Mouse (Mus musculus): ENCODE results near the gene Peg10. TPM values are rescaled to one million over a fixed set of nuclear protein-coding genes. Genes with fewer than 3 reads are reported as not detected.
A peak's percentile ranks its signal among the peaks of the same experiment; 100 is the strongest.
"Not testable (repeated sequence)": the region's sequence is repeated elsewhere in the genome, so short reads cannot be mapped to it uniquely, and the experiment has no call there.

The Peg10 gene
- polyA plus RNA-seq, 1 experiment = 0.16 TPM

DNA sequence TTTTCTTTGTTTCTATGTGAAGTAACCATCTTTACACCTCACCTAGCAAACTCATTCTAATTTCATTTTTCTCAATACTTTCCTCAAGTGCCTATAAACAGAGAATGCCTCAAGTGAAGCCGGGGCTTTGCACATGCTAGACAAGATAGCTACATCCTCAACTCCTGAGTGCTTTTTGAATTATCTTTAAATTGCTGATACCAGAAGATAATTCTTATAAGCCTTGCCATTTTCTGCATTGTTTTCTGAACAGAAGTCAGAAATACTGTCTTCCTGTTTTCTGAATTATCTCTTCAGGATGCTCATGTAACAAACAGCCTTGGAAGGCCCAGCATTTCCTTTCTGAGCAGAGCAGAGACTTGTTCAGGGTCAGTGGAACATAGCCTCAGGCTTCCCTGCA is 49.2 kb downstream of the Peg10 start:
- 91% methylated on average over 1 of the region's 1 CpGs for WGBS
- Histone ChIP-seq H3K4me1 (ENCODE audit: control insufficient read depth, insufficient read depth, insufficient read length, low read length) (no peaks in the 10 kb centered on the region), H3K36me3 (ENCODE audit: control insufficient read depth, insufficient read depth, low read length) (no peaks in the 10 kb centered on the region), H3K27me3 (ENCODE audit: control insufficient read depth, insufficient read depth, low read length) (no peaks in the 10 kb centered on the region), H3K4me3 (ENCODE audit: low read depth, low read length) (no peak overlapping the region), H3K27ac (ENCODE audit: insufficient read depth, low read depth, low read length) (no peak overlapping the region)
- TF ChIP-seq POLR2A (IDR thresholded peaks at IDR 0.05; ENCODE audit: low read depth, low read length) (no peak), CTCF (IDR thresholded peaks at IDR 0.05; ENCODE audit: extremely low read depth, insufficient read length, insufficient replicate concordance, low read depth, low read length) (no peak)

DNA sequence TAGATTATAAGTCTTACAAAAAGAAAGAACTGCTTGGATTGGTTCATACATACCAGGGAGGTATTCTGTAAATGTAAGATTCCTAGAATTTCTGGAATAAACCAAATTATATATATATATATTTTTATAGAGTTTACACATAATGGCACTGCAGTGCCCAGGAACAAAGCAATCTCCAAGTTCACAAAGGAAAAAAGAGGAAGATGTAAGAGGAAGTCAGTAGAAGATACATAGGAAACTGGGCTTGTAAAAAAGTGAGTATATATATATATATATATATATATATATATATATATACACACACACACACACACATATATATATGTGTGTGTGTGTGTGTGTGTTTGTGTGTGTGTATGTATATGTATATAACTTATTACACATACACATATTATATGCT is 50.2 kb downstream of the Peg10 start:
- H3K36me3 ChIP-seq (ENCODE audit: control insufficient read depth, insufficient read depth, low read length); H3K27me3 ChIP-seq (ENCODE audit: control insufficient read depth, insufficient read depth, low read length); H3K4me1 ChIP-seq (ENCODE audit: control insufficient read depth, insufficient read depth, insufficient read length, low read length); H3K4me3 ChIP-seq (ENCODE audit: low read depth, low read length); H3K27ac ChIP-seq (ENCODE audit: insufficient read depth, low read depth, low read length): not testable (repeated sequence)

DNA sequence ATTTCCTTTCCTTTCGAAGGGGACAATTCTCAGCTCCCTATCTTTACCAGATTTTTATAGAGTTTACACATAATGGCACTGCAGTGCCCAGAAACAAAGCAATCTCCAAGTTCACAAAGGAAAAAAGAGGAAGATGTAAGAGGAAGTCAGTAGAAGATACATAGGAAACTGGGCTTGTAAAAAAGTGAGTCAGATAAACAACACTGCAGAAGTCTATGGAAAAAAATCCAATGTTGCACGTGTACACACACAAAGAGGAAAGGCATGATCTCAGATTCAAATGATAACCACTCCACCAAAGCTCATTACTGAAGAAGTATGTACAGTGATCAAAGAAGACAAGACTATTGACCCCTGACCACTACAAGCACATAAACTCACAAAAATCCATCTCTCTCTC is 51.3 kb downstream of the Peg10 start:
- Histone ChIP-seq H3K27ac (ENCODE audit: insufficient read depth, low read depth, low read length) (no peak overlapping the region), H3K27me3 (ENCODE audit: control insufficient read depth, insufficient read depth, low read length) (no peaks in the 10 kb centered on the region), H3K4me1 (ENCODE audit: control insufficient read depth, insufficient read depth, insufficient read length, low read length) (no peaks in the 10 kb centered on the region), H3K36me3 (ENCODE audit: control insufficient read depth, insufficient read depth, low read length) (no peaks in the 10 kb centered on the region), H3K4me3 (ENCODE audit: low read depth, low read length) (no peak overlapping the region)
- no peak for TF ChIP-seq CTCF (IDR thresholded peaks at IDR 0.05; ENCODE audit: extremely low read depth, insufficient read length, insufficient replicate concordance, low read depth, low read length)
- no peak for TF ChIP-seq POLR2A (IDR thresholded peaks at IDR 0.05; ENCODE audit: low read depth, low read length)
- WGBS = 11% methylated on average over 2 of the region's 2 CpGs

- Histone ChIP-seq H3K4me1 (ENCODE audit: control insufficient read depth, insufficient read depth, insufficient read length, low read length) (no peaks in the 10 kb centered on the region), H3K4me3 (ENCODE audit: low read depth, low read length) (no peak overlapping the region), H3K27me3 (ENCODE audit: control insufficient read depth, insufficient read depth, low read length) (no peaks in the 10 kb centered on the region), H3K36me3 (ENCODE audit: control insufficient read depth, insufficient read depth, low read length) (no peaks in the 10 kb centered on the region), H3K27ac (ENCODE audit: insufficient read depth, low read depth, low read length) (no peak overlapping the region)
- 73% methylated on average over 2 of the region's 2 CpGs for WGBS
- TF ChIP-seq CTCF (IDR thresholded peaks at IDR 0.05; ENCODE audit: extremely low read depth, insufficient read length, insufficient replicate concordance, low read depth, low read length) (peak; percentile 16; the same call in 1 of the 2 replicates), POLR2A (IDR thresholded peaks at IDR 0.05; ENCODE audit: low read depth, low read length) (no peak)
Measured at GRCm38 (mm10) chr6:4799359-4799758, 52.3 kb downstream of the Peg10 start.

- Histone ChIP-seq H3K36me3 (ENCODE audit: control insufficient read depth, insufficient read depth, low read length) (no peaks in the 10 kb centered on the region), H3K4me3 (ENCODE audit: low read depth, low read length) (no peak overlapping the region), H3K27me3 (ENCODE audit: control insufficient read depth, insufficient read depth, low read length) (no peaks in the 10 kb centered on the region), H3K4me1 (ENCODE audit: control insufficient read depth, insufficient read depth, insufficient read length, low read length) (no peaks in the 10 kb centered on the region), H3K27ac (ENCODE audit: insufficient read depth, low read depth, low read length) (no peak overlapping the region)
- WGBS = 68% methylated on average over 12 of the region's 12 CpGs
- TF ChIP-seq CTCF (IDR thresholded peaks at IDR 0.05; ENCODE audit: extremely low read depth, insufficient read length, insufficient replicate concordance, low read depth, low read length) = no peak
- TF ChIP-seq POLR2A (IDR thresholded peaks at IDR 0.05; ENCODE audit: low read depth, low read length) = no peak
Measured at GRCm38 (mm10) chr6:4806981-4807380, 59.9 kb downstream of the Peg10 start.

Other genes starting within 250 kb of the Peg10 start
- gene Col1a2, start 242.5 kb upstream of the Peg10 start, polyA plus RNA-seq (2012; rRNA removed) = 31.8 and 39.8 TPM in 2 replicates
- gene Casd1, start 146.5 kb upstream of the Peg10 start, polyA plus RNA-seq (2012; rRNA removed) = 4.5 and 4.9 TPM in 2 replicates
- 2.1 and 2.7 TPM in 2 replicates for gene Sgce, start 99 bp upstream of the Peg10 start, polyA plus RNA-seq (2012; rRNA removed)
- gene Ppp1r9a, start 155.6 kb downstream of the Peg10 start, polyA plus RNA-seq (2012; rRNA removed) = 0.74 and 1.1 TPM in 2 replicates

Data from small intestine, adult 2 months (tissue).